Mouse (Mus musculus): ENCODE results near the gene Strbp.

Strbp gene

DNA sequence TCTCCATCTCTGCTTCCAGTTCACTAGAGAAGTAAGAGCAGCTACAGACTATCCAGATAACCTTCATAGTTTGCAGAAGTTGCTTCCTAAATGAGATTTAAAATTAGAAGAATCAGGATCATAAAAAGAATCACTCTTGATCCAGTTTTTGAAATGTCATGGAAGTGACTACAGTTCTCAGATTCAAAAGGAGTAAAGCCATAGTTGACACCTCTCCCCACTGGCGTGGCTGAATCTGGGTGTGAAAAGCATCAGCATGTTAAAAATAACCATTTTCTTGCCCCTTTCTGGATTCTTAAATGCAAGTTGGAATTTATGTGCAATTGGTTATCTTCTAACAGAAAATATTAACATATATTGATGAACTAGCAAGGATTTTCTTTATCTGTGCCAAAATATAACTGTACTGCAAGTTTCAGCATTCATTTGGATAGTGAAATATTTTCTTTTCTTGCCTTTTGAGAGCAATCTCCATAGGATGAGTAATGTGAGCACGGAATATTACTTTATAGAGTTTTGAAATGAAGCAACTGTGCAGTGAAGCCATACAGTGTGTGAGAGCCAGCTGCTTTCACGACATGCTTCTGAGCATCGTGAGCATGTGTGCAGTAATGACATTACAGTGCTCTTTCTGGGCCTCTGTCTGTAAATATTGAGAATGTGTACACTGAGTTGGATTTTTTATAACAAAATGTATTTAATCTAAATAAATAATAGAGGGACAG is 184.9 kb downstream of the Strbp start:
- DNase-seq, result no peak

DNA sequence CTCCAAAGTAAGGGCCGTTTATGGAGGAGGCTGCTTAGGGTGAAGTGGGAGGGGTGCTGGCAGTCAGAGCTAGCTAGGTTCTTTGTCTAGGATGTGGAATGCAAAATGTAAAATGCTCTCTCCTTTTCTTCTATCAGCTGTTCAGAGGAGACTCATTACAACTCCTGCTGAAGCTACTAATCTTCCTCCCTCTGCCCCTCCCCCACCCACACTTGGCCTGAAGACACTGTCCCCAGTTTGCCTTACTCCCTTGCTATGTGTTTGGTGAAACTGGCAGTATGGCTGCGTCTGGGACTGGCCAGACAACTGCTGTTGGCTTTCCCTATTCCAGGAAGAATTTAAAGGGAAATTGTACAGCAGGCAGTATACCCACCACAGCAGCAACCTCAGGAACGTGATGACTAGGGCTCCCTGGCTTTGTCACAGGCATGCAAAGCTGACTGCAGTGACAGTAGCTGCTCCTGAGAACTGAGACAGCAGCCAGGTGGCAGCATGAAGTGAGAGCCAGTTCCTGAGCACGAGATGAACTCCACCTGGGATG is 186.7 kb downstream of the Strbp start:
- DNase-seq, result no peak

DNA sequence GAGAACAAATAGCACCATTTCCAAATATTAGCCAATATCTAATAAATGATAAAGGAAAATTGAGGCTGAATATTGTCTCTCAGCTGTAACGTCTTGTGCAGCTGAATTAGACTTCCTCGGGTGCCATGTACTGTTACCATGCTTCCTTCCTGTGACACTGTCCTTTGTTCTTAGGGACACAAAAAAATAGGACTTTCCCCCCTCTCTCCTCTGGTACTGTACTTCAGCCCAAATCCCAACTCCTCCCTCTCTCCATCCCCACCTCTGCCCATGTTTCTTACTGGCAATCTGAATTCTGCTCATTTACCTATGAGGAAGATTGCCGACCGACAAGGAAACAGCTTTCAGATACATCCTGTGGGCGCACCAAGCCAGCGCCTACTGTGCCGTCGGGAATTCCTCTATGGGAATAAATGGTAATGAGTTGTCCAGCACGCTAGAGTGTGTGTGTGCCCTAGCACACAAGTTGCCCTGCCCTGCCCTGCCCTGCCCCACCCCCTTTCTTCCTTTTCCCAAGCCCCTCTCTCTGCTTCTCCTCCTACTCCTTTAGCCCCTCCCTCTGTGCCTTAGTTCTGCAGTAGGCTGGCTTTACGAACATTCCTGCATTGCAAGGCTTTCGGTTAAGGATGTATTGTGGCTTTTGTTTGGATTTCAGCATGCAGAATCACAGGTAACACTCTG is 187.5 kb downstream of the Strbp start, which contains the start of gene Gpr21:
Gene Gpr21, plus strand, starts transcription at position 303 of the 681 bp plus-strand sequence.
- DNase-seq, result no peak

DNA sequence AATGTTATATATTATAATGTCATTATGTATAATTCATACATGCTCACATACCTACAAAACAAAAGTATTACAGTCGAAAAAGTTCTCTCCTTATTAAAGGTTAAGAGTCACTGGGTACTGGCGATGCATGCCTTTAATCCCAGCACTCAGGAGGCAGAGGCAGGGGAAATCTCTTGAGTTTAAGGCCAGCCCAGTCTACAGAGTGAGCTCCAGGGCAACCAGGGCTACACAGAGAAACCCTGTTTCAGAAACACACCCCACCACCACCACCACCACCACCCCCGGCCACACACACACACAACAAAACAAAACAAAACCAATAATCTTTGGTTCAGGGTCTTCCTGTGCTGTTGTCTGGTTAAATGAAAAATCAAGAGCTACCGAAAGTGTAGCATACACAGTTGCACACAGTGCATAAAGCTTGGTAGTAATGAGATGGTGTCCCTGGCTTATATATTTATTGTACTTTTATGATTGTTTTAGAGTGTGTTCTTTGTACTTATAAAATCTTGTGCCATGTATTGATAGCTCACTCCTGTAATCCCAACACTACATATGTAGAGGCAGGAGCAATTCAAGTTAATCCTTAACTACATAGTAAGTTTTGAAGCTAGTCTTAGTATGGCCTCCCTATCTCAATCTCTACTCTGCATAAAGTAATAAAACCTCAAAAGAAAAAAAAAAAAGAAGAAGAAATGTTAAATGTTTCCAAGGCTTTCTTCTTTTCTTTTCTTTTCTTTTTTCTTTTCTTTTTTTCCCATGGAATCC is 192.3 kb downstream of the Strbp start:
- no peak for DNase-seq

DNA sequence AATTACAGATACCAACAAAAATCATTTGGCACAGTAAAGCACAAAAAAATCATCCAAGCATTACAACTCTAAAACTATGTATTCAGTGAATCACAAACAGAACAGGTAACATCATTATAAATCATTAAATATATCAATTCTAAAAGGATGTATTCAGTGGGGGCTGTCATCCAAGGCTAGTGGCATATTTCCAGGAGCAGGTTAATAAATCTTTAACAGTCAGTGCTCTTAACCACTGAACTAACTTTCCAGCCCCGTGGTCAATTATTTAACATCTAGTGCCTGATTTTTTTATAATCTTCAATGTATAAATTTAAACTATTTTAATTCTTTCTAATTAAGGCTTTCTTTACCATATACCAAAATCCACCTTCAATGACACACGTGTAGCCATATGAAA is 197.8 kb downstream of the Strbp start:
- DNase-seq, result peak; percentile 16 to 27

DNA sequence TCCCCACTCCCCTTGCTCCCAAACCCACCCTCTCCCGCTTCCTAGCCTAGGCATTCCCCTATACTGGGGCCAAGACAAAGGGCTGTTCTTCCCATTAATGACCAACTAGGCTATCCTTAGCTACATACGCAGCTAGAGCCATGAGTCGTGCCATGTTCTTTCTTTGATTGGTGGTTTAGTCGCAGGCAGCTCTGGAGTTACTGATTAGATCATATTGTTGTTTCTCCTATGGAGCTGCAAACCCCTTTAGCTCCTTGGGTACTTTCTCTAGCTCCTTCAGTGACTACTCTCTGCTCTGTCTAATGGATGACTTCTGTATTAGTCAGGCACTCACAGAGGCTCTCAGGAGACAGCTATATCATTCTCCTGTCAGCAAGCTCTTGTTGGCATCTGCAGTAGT is 206.3 kb downstream of the Strbp start:
- no peak for DNase-seq

DNA sequence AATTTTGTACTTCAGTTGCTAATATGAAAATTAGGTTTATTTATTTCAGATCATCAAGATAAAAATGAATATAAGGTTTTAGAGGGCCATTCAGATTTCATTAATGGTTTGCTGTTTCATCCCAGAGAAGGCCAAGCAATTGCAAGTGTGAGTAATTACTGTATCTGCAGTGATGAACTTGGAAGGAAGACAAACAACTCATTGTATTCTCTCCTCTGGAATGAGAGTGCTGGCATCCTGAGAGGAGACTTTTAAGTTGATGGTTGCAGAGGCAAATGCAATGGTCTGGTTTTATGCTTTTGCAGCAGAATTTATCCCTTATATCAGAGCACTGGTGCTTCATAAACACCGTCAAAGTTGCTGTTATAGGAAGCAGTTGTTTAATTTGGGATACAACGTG is 214.7 kb downstream of the Strbp start:
- DNase-seq, result no peak

DNA sequence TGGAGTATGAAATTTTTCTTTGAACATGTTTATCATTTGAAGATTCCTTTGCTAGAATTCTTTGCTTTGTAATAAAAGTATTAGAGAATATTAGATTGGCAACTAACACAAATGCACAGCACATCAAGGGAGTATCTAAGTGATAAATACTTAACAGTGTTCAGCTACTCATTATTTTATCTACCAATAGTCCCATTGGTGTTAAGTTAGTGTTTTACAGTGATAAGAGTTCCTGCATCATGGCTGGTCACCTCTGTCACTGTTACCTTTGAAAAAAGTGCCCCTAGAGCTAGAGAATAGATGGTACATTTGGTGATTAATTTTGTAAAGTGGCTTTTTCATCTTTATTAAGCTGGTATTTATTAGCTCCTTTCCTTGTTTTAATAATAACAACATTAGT is 217.3 kb downstream of the Strbp start:
- no peak for DNase-seq

DNA sequence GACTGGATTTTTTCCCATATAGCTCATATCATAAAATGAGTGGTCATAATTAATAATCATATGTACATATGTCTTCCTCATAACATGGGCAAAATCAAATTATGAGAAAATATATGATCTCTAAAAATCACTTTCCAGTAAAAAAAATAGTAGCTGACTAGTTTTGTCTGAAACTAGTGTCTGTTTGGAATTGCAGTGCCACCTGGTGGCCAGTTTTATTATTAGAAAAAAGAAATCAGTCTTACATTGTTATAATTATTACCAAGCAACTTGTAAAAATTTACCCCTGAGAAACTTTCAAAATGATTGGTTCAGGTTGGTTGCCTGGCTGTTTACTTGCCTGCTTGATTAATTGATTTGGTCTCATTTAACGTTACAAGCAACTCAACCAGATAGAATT is 218.3 kb downstream of the Strbp start:
- DNase-seq, result peak; percentile 10 to 21

DNA sequence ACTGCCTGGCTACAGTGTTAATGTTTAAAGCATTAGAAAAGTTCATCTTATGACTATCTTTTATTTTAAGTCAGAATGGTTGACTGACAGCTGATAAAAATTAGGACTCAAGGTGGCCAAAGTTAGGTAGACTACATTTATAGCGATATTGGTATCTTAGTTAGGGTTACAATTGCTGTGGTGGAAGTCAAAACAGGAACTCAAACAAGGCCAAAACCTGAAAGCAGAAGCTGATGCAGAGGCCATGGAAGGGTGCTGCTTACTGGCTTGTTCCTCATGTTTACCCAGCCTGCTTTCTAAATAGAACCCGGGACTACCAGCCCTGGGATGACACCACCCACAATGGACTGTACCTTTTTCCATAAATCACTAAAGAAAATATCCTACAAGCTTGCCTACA is 219.5 kb downstream of the Strbp start:
- no peak for DNase-seq

DNA sequence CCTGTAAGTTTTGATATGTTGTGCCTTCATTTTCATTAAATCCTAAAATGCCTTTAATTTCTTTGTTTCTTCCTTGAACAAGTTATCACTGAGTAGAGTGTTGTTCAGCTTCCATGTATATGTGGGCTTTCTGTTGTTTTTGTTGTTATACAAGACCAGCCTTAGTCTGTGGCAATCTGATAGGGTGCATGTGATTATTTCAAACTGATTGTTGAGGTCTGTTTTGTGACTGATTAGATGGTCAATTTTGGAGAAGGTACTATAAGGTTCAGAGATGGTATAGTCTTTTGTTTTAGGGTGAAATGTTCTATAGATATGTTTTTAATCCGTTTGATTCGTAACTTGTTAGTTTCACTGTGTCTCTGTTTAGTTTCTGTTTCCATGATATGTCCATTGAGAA is 223.6 kb downstream of the Strbp start:
- no peak for DNase-seq

DNA sequence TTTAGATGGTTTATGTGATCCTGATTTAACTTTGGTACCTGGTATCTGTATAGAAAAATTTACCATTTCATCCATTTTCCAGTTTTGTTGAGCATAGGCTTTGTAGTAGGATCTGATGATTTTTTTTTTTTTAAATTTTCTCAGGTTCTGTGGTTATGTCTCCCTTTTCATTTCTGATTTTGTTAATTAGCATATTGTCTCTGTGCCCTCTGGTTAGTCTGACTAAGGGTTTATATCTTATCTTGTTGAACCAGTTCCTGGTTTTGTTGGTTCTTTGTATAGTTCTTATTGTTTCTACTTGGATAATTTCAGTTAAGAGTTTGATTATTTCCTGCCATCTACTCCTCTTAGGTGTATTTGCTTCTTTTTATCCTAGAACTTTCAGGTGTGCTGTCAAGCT is 224.1 kb downstream of the Strbp start:
- no peak for DNase-seq

DNA sequence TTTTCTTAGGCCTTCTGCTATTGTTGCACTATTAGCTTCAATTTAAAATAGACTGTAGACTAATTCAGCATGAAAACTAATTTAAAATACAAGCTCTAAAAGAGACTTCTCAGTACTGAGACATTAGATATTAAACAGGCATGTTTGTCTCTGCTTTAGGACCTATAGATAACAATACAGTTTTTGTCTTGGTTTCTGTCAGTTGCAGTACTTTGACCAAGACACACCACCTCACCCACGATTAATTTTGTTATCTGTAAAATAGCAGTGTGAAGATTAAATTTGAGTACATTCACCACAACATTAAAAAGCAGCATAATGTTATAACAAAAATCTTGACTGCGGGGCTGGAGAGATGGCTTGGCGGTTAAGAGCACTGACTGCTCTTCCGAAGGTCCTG is 237.4 kb downstream of the Strbp start:
- no peak for DNase-seq

DNA sequence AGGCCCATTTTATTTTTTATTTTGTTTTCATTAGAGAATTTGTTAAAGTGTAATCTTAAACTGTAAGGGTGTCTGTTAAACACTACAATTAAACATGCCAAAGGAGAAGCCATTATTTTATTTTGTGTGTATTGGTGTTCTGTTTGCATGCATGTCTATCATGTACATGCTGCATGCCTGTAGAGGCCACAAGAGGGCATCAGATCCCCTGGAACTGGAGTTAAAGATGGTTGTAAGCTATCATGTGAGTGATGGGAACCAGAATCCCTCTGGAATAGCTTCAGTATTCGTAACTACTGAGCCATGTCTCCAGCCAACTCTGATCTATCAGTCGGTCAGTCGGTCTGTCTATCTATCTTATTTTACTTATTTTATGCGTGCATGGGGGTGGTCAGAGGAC is 243.0 kb downstream of the Strbp start:
- DNase-seq, result no peak

DNA sequence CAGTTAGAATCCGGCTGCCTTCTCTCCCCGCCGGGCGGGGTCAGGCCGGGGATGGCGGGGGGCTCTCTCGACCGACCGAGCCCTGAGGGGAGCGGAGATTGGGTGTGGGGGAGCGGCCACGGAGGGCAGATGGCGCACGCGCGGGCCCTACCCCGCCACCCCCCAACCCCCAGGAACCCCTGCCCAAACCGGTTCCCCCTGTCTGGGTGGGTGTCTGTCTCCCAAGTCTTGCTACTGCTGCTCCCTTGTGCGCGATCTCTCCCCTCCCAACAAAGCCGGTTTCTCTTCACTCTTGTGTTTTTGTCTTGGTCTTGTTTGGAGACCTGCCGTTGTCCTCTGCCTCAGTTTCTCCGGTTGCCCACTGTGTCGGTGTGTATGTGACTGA is 251.3 kb downstream of the Strbp start:
- DNase-seq, result peak in 1 of 2 experiments; percentile 14

DNA sequence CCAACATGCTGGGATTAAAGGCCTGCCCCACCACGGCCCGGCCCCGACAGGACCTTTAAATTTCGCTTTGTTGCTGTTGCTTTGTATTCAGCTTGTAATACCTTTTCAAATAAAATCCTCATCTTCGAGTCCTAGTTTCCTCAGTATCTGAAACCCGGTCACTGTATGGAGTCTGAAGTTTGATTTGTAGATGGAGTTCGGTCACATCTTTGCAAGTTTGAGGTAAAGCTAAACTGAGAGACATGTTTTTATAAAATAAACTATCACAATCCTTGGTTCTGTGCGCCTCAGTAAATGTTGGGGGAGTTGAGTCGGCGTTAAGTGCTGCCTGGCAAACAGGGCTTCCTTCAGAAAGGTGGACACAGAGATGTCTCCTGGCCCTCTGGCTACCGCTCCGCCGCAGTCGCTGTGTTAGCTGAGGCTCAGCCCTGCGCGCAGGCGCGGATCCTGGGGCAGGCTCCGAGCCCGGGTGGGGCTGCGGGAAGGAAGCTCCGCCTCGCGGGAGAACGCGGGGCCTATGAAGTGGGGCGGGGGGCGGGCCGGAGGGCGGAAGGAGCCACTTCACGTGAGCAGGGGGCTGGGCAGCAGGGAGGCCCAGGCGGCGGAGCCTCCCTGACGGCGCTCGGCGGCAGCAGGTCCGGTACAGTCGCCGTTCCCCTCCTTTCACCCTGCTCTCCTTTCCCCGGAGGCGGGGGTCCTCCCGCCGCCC is 251.8 kb downstream of the Strbp start:
- DNase-seq, result peak; percentile 92 to 93

DNA sequence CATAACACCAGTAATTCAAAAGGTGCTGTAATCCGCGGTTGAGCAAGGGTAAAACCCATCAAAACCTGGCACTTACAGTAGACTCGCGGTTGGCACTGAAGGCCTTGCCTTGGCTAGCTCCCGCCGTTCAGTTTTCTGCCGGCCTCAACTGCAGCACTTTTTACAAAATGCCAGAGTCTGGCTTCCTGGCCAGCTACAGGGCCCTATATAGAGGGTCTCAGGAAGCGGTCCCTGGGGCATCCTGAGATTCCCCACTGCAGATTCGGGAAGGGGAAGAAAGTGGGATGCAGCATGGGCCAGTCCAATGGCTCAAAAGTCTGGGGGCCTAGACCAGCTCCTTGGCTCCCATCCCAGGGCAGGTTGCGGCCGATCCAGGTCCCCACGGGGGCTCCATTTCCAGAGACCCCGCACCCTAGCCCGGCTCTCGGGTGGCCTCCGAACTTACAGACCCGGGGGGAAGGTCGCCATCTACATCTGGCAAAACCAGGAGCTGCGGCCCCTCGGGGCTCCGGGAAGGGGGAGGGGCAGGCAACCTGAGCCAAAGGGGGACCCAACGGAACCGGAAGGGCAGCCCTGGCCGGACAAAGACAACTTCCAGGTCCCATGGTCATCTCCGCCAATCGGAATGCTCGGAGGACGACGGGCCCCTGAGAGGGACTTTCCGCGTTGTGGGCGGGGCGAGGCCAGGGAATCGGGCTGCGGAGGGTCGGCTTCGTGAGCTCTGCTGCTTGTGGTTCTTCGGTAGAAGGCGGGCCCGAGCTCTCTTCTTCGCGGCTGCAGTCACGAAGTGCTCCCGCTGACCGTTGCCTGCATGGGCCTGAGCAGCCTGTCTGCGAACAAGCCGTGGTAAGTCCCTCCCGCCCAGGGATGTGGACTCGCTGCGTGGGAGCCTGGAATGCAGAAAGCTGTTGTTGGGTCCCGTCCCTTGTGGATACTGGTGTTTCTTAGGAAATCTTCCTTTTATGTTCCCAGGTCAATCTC is 260.8 kb downstream of the Strbp start, which contains the start of the genes Zbtb26, Zbtb6 and Rabgap1:
Gene Zbtb26, minus strand, starts transcription at position 525 of the 981 bp plus-strand sequence.
Gene Zbtb6, minus strand, starts transcription at position 561 of the 981 bp plus-strand sequence.
Gene Rabgap1, plus strand, starts transcription at position 669 of the 981 bp plus-strand sequence.
- DNase-seq, result peak; percentile 95 to 96
